Comparison of ENCODE assay signal across 9 mouse cellular contexts in the genomic region with DNA sequence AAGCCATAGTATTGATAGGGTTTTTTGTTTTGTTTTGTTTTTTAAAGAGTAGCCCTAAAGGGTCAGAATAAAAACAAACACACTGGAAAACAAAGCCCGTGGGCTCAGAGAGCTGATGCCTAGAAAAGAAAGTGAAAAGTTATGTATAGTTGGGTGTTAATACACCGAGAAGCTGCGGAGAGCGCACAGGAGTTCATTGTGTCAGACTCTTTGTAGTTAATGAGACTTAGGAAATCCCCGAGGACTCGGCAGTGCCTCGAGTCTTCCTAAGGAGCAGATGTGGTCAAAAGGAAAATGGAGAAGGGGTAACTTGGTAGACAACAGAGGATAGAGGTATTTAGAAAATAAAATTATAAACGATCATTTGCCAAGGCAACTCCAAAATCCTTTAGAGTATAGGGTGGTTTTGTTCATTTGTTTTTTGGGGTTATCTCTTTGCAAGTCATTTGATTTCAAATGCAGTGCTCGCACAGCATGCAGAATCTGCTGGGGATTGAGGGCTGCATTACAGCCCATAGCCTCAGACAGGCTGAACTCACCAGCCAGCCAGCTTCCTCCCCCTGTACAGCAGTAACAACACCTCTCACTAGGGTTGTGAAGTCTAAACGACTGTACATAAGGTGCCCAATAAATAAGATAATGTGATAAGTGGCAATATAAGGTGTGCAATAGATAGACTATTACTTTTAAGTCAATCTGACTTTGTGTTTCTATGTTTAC. TPM values are rescaled to one million over a fixed set of nuclear protein-coding genes. Genes with fewer than 3 reads are reported as not detected.
DNase-seq lines count a peak whose midpoint lies in the region; ATAC-seq lines count a peak whose summit lies in the region.
"Had no signal": no experiment of that assay in that cellular context is flagged by ENCODE, and none has a peak within 500 bp of the region (broad histone marks: within the 10 kb centered on the region; RNA-seq: fewer than 3 reads in every experiment).

No protein-coding gene starts in this region.

- peak overlapping the region; percentile 49 for H3K4me3 ChIP-seq in heart, embryonic 12.5 days
- peak overlapping the region; percentile 37 for H3K4me3 ChIP-seq in hindbrain, embryonic 11.5 days (ENCODE audit: low read depth, low read length)
- peak overlapping the region; percentile 59 for H3K4me3 ChIP-seq in midbrain, embryonic 10.5 days

- ATAC-seq in heart, embryonic 12.5 days (ENCODE audit: insufficient number of reproducible peaks, low FRiP score), result no peak
- peak; percentile 31; the same call in 1 of the 2 replicates for ATAC-seq in hindbrain, embryonic 11.5 days (ENCODE audit: low FRiP score)

- no peaks in the 10 kb centered on the region for H3K4me1 ChIP-seq in heart, embryonic 12.5 days (replicated peaks)
- no peaks in the 10 kb centered on the region for H3K4me1 ChIP-seq in hindbrain, embryonic 11.5 days (replicated peaks; ENCODE audit: control insufficient read depth, insufficient read depth, low read length)
- H3K4me1 ChIP-seq in midbrain, embryonic 10.5 days, result peaks cover 29% of the 10 kb centered on the region

- no peak overlapping the region for H3K27ac ChIP-seq in heart, embryonic 12.5 days (ENCODE audit: poor library complexity, severe bottlenecking)
- no peak overlapping the region for H3K27ac ChIP-seq in hindbrain, embryonic 11.5 days (ENCODE audit: low read depth, low read length)
- H3K27ac ChIP-seq in midbrain, embryonic 10.5 days (replicated peaks), result peak overlapping the region; percentile 84

- H3K9me3 ChIP-seq in heart, embryonic 12.5 days (replicated peaks), result no peaks in the 10 kb centered on the region
- H3K9me3 ChIP-seq in hindbrain, embryonic 11.5 days (ENCODE audit: control insufficient read depth, low read length), result no peaks in the 10 kb centered on the region
- H3K9me3 ChIP-seq in midbrain, embryonic 10.5 days (replicated peaks), result no peaks in the 10 kb centered on the region

- 0 out of 2 replicates have a peak, but pooled peaks cover 9% of the 10 kb centered on the region for H3K36me3 ChIP-seq in heart, embryonic 12.5 days
- no peaks in the 10 kb centered on the region for H3K36me3 ChIP-seq in hindbrain, embryonic 11.5 days (ENCODE audit: control insufficient read depth, insufficient read depth, low read length)
- H3K36me3 ChIP-seq in midbrain, embryonic 10.5 days, result peaks cover 27% of the 10 kb centered on the region

- H3K27me3 ChIP-seq in heart, embryonic 12.5 days (replicated peaks), result no peaks in the 10 kb centered on the region; the same call in 1 of the 2 replicates
- no peaks in the 10 kb centered on the region for H3K27me3 ChIP-seq in hindbrain, embryonic 11.5 days (ENCODE audit: control insufficient read depth, insufficient read depth, low read length)
- peaks cover 44% of the 10 kb centered on the region for H3K27me3 ChIP-seq in midbrain, embryonic 10.5 days (ENCODE audit: low read depth, poor library complexity, severe bottlenecking)

- no peak for DNase-seq in heart, adult 8-10 months (ENCODE audit: low spot score)
- DNase-seq in R1 (ENCODE audit: low read depth, low spot score), result peak; percentile 50
- DNase-seq in hindbrain, embryonic 11.5 days (ENCODE audit: low spot score), result peak; percentile 41
- DNase-seq in midbrain, embryonic 10.5 days (ENCODE audit: low spot score), result no peak
- no peak for DNase-seq in T-cell, adult 2 months (ENCODE audit: low spot score)
- DNase-seq in adrenal gland, postnatal 25 days, result no peak
- DNase-seq in cerebellum, adult 9-11 months, result no peak
- DNase-seq: right cerebral cortex, postnatal 14 days had no signal

- WGBS in heart, embryonic 12.5 days, result 4% methylated on average over 10 of the region's 10 CpGs
- 3% methylated on average over 10 of the region's 10 CpGs for WGBS in hindbrain, embryonic 11.5 days
- under 1% methylated on average over 10 of the region's 10 CpGs for WGBS in midbrain, embryonic 10.5 days

- H3K9ac ChIP-seq in heart, embryonic 12.5 days, result no peak overlapping the region
- peak overlapping the region; percentile 58 for H3K9ac ChIP-seq in hindbrain, embryonic 11.5 days (ENCODE audit: low read depth, low read length)

- peak overlapping the region; percentile 92 for H3K4me2 ChIP-seq in heart, embryonic 12.5 days
- H3K4me2 ChIP-seq in hindbrain, embryonic 11.5 days (replicated peaks; ENCODE audit: low read depth, low read length), result peak overlapping the region; percentile 86

RNA-seq across cellular contexts. Expression of a gene that starts 18.1 kb away (rescaled TPM):
- polyA plus RNA-seq in heart, embryonic 12.5 days (2016; fragmentation: Nextera tagmentation; extraction: Ambion mirVana), result 35.8 and 38.6 TPM in 2 replicates
- total RNA-seq in heart, adult 8-10 months (2022), result 1 to 10 TPM; 2.8 to 4.8 (median 3.9) TPM
- polyA plus RNA-seq in hindbrain, embryonic 11.5 days (2014; fragmentation: Nextera tagmentation; extraction: Ambion mirVana), result 61.6 and 66.0 TPM in 2 replicates
- 72.9 and 73.6 TPM in 2 replicates for polyA plus RNA-seq in midbrain, embryonic 10.5 days (2016; fragmentation: Nextera tagmentation; extraction: Ambion mirVana)
- total RNA-seq in adrenal gland, postnatal 25 days (2021), result 73.0 and 74.7 TPM in 2 replicates

Comparison
In these comparisons a context has a peak if more than half of its experiments do, and no peak if none do; other contexts are left out.
1. DNase-seq: peak in R1 (single experiment) and hindbrain, embryonic 11.5 days (single experiment); none in heart, adult 8-10 months (single experiment), midbrain, embryonic 10.5 days (single experiment), T-cell, adult 2 months (single experiment), adrenal gland, postnatal 25 days (single experiment) and cerebellum, adult 9-11 months (single experiment).
2. Peak in every context shown above with its lines, with median percentiles within 50 percentile points of each other: H3K4me3 ChIP-seq.